Mouse (Mus musculus) cerebellum, postnatal 14 days (tissue): ENCODE data around the gene N4bp2l2.
"Not testable (repeated sequence)": the region's sequence is repeated elsewhere in the genome, so short reads cannot be mapped to it uniquely, and the experiment has no call there.

Source experiments
- DNase-seq, 2 experiments: peaks; one replicate each; pipeline ENCODE4 v3.0.0; 2021; ENCODE audit warnings: mixed read lengths in 2 of 2

The N4bp2l2 gene

DNA sequence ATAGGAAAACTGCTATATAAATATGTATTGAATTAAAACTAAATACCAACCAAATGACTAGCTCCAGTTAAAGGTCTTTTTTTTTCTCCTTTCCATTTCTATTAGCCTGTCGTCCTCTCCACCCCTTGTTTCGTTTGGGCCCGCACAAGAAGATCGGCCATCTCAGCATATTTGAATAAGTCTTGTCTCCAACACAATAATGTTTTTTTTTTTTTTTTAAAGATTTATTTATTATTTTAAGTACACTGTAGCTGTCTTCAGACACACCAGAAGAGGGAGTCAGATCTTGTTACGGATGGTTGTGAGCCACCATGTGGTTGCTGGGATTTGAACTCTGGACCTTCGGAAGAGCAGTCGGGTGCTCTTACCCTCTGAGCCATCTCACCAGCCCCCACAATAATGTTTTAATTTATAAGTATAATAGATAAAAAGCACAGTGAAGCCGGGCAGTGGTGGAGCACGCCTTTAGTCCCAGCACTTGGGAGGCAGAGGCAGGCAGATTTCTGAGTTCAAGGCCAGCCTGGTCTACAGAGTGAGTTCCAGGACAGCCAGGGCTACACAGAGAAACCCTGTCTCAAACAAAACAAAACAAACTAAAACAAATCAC lies at the start of gene N4bp2l2:
Gene N4bp2l2 (minus strand): TSS at position 51 of the 607 bp plus-strand sequence.
- DNase-seq, result not testable (repeated sequence)

DNA sequence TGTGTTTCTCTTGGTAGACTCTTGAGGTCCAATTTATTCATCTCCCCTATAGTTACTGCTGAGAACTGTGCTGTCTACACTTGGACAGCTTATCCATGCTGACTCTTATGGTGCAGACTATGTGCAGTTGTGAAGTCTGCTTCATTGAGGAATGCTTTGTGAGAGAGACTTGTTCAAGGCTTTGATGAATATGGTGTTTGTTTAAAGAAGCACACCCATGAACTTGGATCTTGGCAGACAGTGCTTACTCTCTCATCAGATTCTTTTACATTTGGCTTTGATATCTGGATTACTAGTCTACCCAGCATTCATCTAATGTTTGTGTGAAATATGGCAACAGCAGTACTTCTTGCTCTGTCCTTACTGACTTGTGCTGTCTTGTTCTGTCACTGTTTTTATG lies 47.4 kb upstream of the N4bp2l2 start:
- DNase-seq, result no peak

GRCm38 (mm10) chr5:150711503-150711902 lies 45.5 kb upstream of the N4bp2l2 start:
- DNase-seq, result no peak

DNA sequence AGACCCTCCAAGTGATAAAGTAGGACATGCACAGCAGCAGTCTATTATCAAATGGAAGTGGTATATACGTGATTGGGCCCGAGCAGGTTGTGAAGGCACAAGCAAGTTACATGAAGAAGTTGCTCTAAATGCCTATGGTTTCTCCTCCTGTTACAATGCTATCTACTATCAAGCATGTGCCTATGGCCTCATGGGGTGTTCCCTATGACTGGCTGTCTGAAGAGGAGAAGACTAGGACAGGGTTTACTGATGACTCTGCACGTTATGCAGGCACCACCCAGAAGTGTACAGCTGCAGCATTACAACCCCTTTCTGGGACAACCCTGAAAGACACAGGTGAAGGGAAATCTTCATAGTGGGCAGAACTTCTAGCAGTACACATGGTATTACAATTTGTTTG lies 41.2 kb upstream of the N4bp2l2 start:
- not testable (repeated sequence) for DNase-seq

DNA sequence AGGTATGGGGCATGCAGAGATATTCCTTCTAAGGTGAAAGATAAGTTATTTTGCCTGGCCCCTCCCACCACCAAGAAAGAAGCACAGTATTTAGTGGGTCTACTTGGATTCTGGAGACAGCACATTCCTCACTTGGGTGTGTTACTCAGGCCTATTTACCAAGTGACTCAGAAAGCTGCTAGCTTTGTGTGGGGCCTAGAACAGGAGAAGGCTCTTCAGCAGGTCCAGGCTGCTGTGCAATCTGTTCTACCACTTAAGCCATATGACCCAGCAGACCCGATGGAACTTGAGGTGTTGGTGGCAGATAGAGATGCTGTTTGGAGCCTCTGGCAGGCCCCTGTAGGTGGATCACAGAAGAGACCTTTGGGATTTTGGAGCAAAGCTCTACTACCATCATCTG lies 40.7 kb upstream of the N4bp2l2 start:
- not testable (repeated sequence) for DNase-seq

DNA sequence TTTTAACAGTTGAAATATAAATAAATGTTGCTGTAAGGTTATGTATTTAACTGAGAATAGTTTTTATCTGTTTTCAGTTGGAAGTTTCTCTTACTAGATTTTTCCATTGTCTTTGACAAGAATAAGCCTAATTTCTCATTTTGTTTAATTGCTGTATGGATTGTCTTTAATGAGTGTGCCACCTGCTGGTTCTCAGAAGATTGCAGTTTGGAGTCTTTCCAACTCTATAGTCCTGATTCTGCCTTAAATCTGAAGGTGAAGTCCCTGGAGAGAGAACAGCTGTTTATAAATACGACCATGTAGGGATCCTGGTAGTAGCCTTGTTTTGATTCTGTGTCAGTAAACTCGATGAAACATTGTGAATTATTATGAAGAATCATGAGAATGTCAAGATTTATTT lies 36.7 kb upstream of the N4bp2l2 start:
- DNase-seq, result peak; percentile 56 to 59

GRCm38 (mm10) chr5:150693277-150693676 lies 27.3 kb upstream of the N4bp2l2 start:
- DNase-seq, result no peak

GRCm38 (mm10) chr5:150690685-150691084 lies 24.7 kb upstream of the N4bp2l2 start:
- DNase-seq, result no peak

GRCm38 (mm10) chr5:150682862-150683261 lies 16.9 kb upstream of the N4bp2l2 start:
- not testable (repeated sequence) for DNase-seq

GRCm38 (mm10) chr5:150674866-150675265 lies 8.9 kb upstream of the N4bp2l2 start:
- DNase-seq, result no peak

- DNase-seq, result peak in 1 of 2 experiments; percentile 47
Measured at GRCm38 (mm10) chr5:150673880-150674621, 8.1 kb upstream of the N4bp2l2 start.

DNA sequence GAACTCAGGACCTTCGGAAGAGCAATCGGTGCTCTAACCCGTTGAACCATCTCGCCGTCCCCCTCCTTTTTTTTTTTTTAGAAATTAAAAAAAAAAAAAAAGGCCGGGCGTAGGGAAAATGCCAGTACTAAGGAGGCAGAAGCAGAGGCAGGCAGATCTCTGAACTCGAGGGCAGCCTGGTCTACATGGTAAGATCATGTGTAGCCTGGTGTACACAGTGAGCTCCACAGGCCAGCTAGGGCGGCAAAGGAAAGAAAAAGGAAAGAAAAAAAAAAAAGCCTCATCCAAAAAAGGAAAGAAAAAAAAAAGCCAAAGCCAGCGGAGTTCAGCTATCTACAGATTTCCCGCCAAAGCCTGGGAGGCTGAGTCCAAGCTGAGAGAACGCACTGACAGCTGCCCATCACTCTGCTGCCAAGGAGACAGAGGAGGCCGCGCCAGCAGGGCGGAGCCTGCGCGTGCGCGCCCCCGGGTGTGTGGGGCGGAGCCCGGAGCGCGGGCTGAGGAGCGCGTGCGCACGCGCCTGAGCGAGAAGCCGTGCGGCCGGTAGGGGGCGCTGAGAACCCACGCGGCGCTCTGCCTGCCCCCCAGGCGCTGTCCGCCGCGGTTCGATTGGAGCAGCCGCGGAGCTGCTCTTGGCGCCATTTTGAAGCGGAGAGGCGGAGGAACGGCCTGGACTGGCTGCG lies 7.3 kb upstream of the N4bp2l2 start, which contains the start of gene Pds5b:
Gene Pds5b (plus strand): TSS at position 587 of the 683 bp plus-strand sequence.
- DNase-seq, result peak; percentile 97 to 99

DNA sequence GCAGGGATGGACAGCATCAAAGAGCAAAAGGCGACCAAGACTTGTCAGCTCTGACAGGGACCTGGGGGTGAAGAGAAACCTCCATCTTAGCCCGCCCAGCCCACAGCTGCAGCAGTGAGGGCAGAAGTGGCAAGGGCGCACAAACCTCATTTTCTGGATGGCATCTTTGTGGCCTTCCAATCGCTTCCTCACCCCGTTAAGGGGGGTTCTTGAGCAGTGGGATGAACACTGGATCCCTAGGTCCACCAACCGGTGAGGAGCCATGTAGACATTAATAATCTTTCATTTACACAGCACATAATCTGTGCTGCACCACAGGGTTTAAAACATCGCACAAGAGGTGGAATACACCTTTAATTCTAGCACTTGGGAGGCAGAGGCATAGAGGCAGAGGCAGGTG lies 6.4 kb upstream of the N4bp2l2 start:
- no peak for DNase-seq

DNA sequence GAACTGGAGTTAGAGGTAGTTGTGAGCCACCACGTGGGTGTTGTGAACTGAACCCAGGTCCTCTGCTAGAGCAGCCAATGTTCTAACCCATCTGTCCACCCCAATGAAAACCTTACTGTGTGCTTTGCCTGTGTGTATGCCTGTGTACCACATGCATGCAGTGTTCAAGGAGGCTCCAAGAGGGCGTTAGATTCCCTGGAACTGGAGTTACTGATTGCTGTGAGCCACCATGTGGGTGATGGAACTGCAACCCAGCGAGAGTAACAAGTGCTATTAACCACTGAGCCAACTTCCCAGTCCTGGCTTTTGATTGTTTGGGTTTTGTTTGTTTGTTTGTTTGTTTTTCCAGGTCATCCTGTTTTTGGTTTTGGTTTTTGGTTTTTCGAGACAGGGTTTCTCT lies 2.7 kb upstream of the N4bp2l2 start:
- no peak for DNase-seq

DNA sequence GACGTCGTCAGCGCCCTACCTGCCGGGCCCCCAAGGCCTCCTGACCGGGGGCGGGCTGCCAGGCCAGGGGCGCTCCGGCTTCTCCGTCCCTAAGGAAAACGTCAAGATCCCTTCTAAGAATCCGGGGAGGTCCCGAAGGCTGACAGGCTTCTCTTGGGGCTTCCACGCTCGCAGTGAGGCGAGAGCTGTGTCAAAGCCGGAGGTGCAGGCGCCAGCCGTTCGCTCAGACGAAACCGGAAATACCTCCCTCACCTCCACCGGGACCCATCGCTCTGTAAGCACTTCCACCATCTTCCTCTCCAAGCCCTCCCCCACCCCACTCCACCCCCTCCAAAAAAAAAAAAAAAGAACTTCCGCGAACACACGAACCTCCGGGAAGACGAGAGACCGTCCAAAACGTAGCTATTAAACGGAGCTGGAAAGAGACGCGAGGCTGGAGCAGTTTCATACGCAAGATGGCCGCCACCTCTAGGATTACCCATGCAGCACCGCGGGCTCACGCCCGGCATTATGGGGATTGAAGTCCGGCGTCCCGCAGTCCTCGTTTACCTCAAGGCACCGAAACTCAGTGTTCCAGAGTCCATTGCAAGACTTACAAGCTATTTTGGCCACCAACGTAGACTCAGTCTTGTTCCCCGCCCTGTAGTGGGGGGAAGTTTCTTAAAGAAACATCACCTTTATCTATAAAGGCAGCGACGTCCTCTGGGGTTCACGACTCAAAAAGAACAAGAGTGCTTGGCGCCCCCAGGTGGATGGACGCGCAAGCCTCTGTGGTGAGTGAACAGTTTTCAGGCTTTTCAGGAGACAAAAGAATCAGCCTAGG lies 640 bp downstream of the N4bp2l2 start:
- DNase-seq, result peak; percentile 97

GRCm38 (mm10) chr5:150664794-150665131 lies 1.2 kb downstream of the N4bp2l2 start:
- DNase-seq, result no peak

GRCm38 (mm10) chr5:150663926-150664325 lies 2.1 kb downstream of the N4bp2l2 start:
- not testable (repeated sequence) for DNase-seq

GRCm38 (mm10) chr5:150660296-150660695 lies 5.7 kb downstream of the N4bp2l2 start:
- DNase-seq, result not testable (repeated sequence)

- not testable (repeated sequence) for DNase-seq
Measured at GRCm38 (mm10) chr5:150659425-150659824, 6.6 kb downstream of the N4bp2l2 start.

DNA sequence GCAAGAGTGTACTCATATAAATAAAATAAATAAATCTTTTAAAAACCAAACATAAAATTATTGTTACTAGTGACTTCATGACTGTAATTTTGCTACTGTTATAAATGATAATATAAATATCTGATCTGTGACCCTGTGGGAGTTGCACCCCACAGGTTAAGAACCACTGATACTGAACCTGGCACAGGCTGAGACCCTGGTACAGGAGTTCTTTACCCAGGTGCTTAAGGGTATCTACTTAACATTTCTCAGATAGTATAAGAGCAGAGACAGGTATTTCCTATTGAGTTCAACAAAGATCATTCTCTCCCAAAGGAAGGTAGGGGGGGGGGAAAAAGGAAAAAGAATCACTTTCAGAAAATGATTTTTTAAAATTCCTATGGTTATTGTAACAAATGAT lies 11.4 kb downstream of the N4bp2l2 start:
- DNase-seq, result no peak

GRCm38 (mm10) chr5:150652578-150652977 lies 13.4 kb downstream of the N4bp2l2 start:
- DNase-seq, result no peak

DNA sequence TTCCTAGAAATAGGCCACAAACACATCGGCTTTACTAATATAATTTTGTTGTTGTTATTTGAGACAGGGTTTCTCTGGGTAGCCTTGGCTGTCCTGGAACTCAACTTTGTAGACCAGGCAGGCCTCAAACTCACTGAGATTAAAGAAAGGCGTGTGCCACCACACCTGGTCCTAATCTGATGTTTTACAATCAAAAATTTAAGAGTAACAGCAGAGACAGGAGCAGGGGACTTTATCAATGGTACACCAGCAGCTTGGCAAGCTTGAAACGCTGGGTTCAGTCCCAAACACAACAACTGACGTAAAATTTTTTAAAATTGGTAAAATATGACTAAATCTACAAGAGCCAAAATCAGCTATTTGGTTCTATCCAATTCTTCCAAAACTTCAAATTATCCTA lies 21.1 kb downstream of the N4bp2l2 start:
- no peak for DNase-seq

DNA sequence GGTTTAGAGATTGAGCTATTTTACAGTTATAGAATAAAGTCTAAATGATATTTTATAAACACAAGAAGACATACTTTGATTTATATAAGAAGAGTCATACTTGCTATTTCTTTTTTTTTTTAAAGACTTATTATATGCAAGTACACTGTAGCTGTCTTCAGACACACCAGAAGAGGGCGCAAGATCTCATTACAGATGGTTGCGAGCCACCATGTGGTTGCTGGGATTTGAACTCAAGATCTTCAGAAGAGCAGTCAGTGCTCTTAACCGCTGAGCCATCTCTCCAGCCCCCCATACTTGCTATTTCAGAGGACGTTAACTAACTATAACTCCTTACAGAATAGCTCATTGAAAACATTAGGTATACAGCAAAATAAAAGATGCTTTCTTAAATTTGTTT lies 22.6 kb downstream of the N4bp2l2 start:
- DNase-seq, result not testable (repeated sequence)
